Mouse (Mus musculus): ENCODE data around the gene Homez. TPM values are rescaled to one million over a fixed set of nuclear protein-coding genes. Genes with fewer than 3 reads are reported as not detected.

Gene Homez
- polyA plus RNA-seq, 1 experiment from 2014 or later: 4.0 TPM

DNA sequence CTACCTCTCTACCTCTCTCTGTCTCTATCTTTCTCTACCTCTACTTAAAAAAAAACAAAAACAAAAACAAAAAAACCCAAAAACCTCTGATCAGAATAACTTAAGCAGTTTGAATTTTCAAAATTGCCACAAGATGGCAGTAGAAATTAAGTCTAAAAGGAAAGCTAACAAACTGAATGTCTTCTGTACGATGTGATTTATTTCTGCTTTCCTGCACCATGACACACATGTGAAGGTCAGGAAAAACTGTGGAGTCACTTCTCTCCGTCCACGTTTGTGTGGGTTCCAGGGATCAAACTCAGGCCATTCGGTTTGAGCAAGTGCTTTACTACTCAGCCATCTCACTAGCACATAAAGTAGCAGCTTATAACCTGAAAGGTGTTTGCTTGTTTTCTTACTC is 27.3 kb downstream of the Homez start:
- WGBS (ENCODE audit: insufficient replicate concordance): 3% methylated on average over 4 of the region's 4 CpGs
- H3K4me2 ChIP-seq (ENCODE audit: low read depth, low read length): no peak overlapping the region
- H3K36me3 ChIP-seq (replicated peaks; ENCODE audit: insufficient read depth, low read length): no peaks in the 10 kb centered on the region
- no peak overlapping the region for H3K27ac ChIP-seq (ENCODE audit: low read depth)
- TF ChIP-seq CTCF (IDR thresholded peaks at IDR 0.05; ENCODE audit: low read depth) (peak; percentile 57), EP300 (IDR thresholded peaks at IDR 0.05; ENCODE audit: low read depth) (no peak)
- no peak for ATAC-seq
- H3K4me1 ChIP-seq (ENCODE audit: insufficient read depth): no peaks in the 10 kb centered on the region
- DNase-seq: no peak
- H3K27me3 ChIP-seq (ENCODE audit: insufficient read depth, low read length): no peaks in the 10 kb centered on the region
- H3K4me3 ChIP-seq (ENCODE audit: low read depth, low read length): no peak overlapping the region
- no peak overlapping the region for H3K9ac ChIP-seq (replicated peaks)
- no peaks in the 10 kb centered on the region for H3K9me3 ChIP-seq (ENCODE audit: low read length)

DNA sequence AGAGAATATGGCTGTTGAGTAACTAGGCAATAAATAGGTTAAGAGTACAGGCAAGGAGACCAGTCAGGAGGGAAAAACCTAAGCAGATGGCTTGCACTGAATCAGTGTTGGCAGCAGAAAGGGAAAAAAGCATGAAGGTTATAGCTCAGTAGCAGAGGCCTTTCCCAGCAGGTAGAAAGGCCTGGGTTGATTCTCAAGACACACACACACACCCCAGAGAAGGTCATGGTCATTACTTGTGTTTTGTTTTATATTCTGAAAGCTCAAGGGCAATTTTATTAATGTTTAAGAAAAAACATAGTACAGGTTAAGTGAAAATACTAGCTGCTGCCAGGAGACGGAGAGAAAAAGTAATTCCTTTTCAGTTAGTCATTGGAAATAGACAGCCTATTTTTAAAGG is 47.0 kb downstream of the Homez start:
- Histone ChIP-seq H3K27me3 (ENCODE audit: insufficient read depth, low read length) (no peaks in the 10 kb centered on the region), H3K27ac (ENCODE audit: low read depth) (no peak overlapping the region), H3K36me3 (replicated peaks; ENCODE audit: insufficient read depth, low read length) (no peaks in the 10 kb centered on the region), H3K9ac (replicated peaks) (no peak overlapping the region), H3K4me2 (ENCODE audit: low read depth, low read length) (no peak overlapping the region), H3K4me1 (ENCODE audit: insufficient read depth) (peaks cover 8% of the 10 kb centered on the region; the same call in 1 of the 2 replicates), H3K4me3 (ENCODE audit: low read depth, low read length) (no peak overlapping the region), H3K9me3 (ENCODE audit: low read length) (no peaks in the 10 kb centered on the region)
- ATAC-seq: no peak
- 73% methylated on average over 1 of the region's 1 CpGs for WGBS (ENCODE audit: insufficient replicate concordance)
- no peak for DNase-seq
- TF ChIP-seq EP300 (IDR thresholded peaks at IDR 0.05; ENCODE audit: low read depth): no peak
- no peak for TF ChIP-seq CTCF (IDR thresholded peaks at IDR 0.05; ENCODE audit: low read depth)

DNA sequence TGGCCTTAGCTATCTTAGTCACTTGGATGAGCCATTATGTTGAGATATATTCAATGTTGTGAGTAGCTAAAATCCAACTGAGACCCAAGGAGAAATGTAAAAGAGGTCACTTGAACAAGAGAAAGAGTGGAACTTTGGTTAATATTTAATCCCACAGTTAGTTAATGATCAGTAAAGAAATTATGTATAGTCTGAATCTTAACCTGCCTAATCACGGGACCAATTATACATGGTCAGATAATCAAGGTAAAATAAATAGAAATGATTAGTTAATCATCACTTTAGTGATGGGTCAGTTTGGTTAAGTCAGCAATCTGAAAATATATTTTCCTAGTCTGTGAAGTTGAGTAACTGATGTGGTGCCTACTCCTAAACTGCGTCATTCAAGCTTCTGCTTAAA is 48.5 kb downstream of the Homez start:
- H3K4me2 ChIP-seq (ENCODE audit: low read depth, low read length): 0 out of 2 replicates have a peak overlapping the region, but pooled peaks have one; percentile 15
- DNase-seq: no peak
- no peaks in the 10 kb centered on the region for H3K36me3 ChIP-seq (replicated peaks; ENCODE audit: insufficient read depth, low read length)
- no peak for ATAC-seq
- no peaks in the 10 kb centered on the region for H3K27me3 ChIP-seq (ENCODE audit: insufficient read depth, low read length)
- no peak overlapping the region for H3K27ac ChIP-seq (ENCODE audit: low read depth)
- no peak overlapping the region for H3K4me3 ChIP-seq (ENCODE audit: low read depth, low read length)
- no peak overlapping the region for H3K9ac ChIP-seq (replicated peaks)
- no peak for TF ChIP-seq EP300 (IDR thresholded peaks at IDR 0.05; ENCODE audit: low read depth)
- H3K4me1 ChIP-seq (ENCODE audit: insufficient read depth): peaks cover 8% of the 10 kb centered on the region; the same call in 1 of the 2 replicates
- whole genome bisulfite sequencing (ENCODE audit: insufficient replicate concordance): 49% methylated on average over 2 of the region's 2 CpGs
- H3K9me3 ChIP-seq (ENCODE audit: low read length): no peaks in the 10 kb centered on the region

DNA sequence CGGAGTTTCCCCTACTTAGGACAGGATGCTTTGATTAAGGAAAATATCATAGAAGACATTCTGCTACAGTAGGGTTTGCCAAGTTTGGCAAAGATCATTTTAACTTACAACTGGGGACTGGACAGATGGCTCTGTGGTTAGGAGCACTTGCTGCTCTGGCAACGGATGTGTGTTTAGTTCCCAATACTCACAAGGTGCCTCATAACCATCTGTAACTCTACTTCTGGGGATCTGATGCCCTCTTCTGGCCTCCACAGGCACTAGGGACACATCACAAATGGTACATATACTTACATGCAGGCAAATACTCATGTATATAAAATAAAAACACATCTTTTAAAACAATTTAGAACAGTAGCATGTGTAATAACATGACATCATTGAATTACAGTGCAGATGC is 53.0 kb downstream of the Homez start:
- WGBS (ENCODE audit: insufficient replicate concordance): 47% methylated on average over 2 of the region's 2 CpGs
- peak; percentile 32 for DNase-seq
- no peaks in the 10 kb centered on the region for H3K27me3 ChIP-seq (ENCODE audit: insufficient read depth, low read length)

DNA sequence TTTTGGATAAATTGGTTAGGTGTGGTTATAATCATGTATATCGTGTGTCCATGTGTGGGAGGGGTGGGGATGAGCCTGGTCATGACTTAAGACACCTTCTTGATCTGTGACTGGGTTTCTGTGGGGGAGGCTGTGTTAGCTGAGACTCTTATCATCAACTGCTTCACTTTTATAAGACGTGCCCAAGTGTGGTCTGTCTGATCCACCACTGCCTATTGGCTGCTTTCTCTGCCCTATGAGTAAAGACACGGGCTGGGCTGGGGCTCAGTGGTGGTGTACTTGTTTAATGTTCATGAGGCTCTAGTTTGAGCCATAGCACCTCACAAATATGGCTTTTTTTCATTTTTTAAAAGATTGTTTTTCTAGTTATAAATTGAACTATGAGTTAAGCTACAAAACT is 55.0 kb downstream of the Homez start:
- no peak for TF ChIP-seq EP300 (IDR thresholded peaks at IDR 0.05; ENCODE audit: low read depth)
- no peak for ATAC-seq
- H3K36me3 ChIP-seq (replicated peaks; ENCODE audit: insufficient read depth, low read length): no peaks in the 10 kb centered on the region
- WGBS (ENCODE audit: insufficient replicate concordance): 47% methylated on average over 3 of the region's 3 CpGs
- H3K4me1 ChIP-seq (ENCODE audit: insufficient read depth): 0 out of 2 replicates have a peak, but pooled peaks cover 3% of the 10 kb centered on the region
- H3K9ac ChIP-seq (replicated peaks): no peak overlapping the region
- no peak overlapping the region for H3K27ac ChIP-seq (ENCODE audit: low read depth)
- DNase-seq: no peak
- no peaks in the 10 kb centered on the region for H3K27me3 ChIP-seq (ENCODE audit: insufficient read depth, low read length)
- H3K4me3 ChIP-seq (ENCODE audit: low read depth, low read length): no peak overlapping the region
- H3K4me2 ChIP-seq (ENCODE audit: low read depth, low read length): no peak overlapping the region
- no peaks in the 10 kb centered on the region for H3K9me3 ChIP-seq (ENCODE audit: low read length)

More for the DNA sequence above, 53.0 kb downstream of the Homez start:
- H3K4me1 ChIP-seq (ENCODE audit: insufficient read depth): peaks cover 8% of the 10 kb centered on the region; the same call in 1 of the 2 replicates
- no peak overlapping the region for H3K9ac ChIP-seq (replicated peaks)
- no peak for ATAC-seq
- no peaks in the 10 kb centered on the region for H3K36me3 ChIP-seq (replicated peaks; ENCODE audit: insufficient read depth, low read length)
- H3K9me3 ChIP-seq (ENCODE audit: low read length): no peaks in the 10 kb centered on the region
- TF ChIP-seq CTCF (IDR thresholded peaks at IDR 0.05; ENCODE audit: low read depth) (peak; percentile 66), EP300 (IDR thresholded peaks at IDR 0.05; ENCODE audit: low read depth) (no peak)
- H3K4me3 ChIP-seq (ENCODE audit: low read depth, low read length): no peak overlapping the region
- no peak overlapping the region for H3K27ac ChIP-seq (ENCODE audit: low read depth)
- H3K4me2 ChIP-seq (ENCODE audit: low read depth, low read length): no peak overlapping the region

DNA sequence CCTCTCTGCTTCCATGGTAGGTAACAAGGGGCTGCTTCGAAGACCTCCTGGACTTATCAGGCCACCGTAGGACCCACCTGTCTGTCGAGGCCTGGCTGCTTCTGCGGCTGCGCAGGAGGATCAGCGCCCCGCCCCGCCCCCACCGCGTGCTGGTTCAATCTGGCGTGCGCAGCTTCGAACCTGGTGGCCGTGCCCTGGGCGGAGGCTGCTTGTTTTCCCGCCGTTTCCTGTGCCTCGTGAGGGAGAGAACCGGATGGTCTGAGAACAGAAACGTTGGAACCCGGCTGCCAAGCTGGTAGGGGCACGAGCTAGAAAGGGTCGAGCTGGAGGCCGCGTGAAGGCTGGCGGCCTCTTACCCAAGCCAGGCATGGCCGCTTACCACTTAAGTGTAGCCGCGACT is 56.8 kb downstream of the Homez start, which contains the start of gene Rnf212b:
Gene Rnf212b, plus strand, starts transcription at position 151 of the 400 bp plus-strand sequence.
- no peaks in the 10 kb centered on the region for H3K9me3 ChIP-seq (ENCODE audit: low read length)
- H3K27me3 ChIP-seq (ENCODE audit: insufficient read depth, low read length): no peaks in the 10 kb centered on the region
- H3K4me2 ChIP-seq (ENCODE audit: low read depth, low read length): no peak within 1 kb of the TSS
- DNase-seq: no peak
- 90% methylated on average over 29 of the region's 29 CpGs for WGBS (ENCODE audit: insufficient replicate concordance)
- no peak for TF ChIP-seq EP300 (IDR thresholded peaks at IDR 0.05; ENCODE audit: low read depth)
- TF ChIP-seq CTCF (IDR thresholded peaks at IDR 0.05; ENCODE audit: low read depth): no peak
- no peak for ATAC-seq
- no peak within 1 kb of the TSS for H3K9ac ChIP-seq (replicated peaks)
- no peak within 1 kb of the TSS for H3K27ac ChIP-seq (ENCODE audit: low read depth)
- no peak within 1 kb of the TSS for H3K4me3 ChIP-seq (ENCODE audit: low read depth, low read length)
- no peaks in the 10 kb centered on the region for H3K36me3 ChIP-seq (replicated peaks; ENCODE audit: insufficient read depth, low read length)
- H3K4me1 ChIP-seq (ENCODE audit: insufficient read depth): no peaks in the 10 kb centered on the region

DNA sequence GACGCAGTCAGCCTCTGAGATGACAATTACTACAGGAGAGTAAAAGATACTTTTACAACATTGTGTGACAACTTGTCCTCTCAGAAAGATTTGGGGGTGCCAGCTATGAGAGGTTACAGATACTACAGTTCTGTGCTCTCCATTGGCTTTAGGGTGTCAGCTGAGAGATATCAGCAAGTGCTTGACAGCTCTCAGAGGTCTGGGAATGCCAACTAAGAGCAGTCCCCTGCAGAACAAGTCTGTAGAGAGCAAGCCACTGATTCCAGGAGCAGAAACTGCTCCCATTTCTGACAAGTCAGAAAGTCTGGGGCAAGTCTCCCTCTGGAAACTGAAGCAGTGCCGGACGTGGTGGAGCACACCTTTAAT is 61.1 kb downstream of the Homez start:
- Histone ChIP-seq H3K27me3 (ENCODE audit: insufficient read depth, low read length) (no peaks in the 10 kb centered on the region), H3K9me3 (ENCODE audit: low read length) (no peaks in the 10 kb centered on the region), H3K36me3 (replicated peaks; ENCODE audit: insufficient read depth, low read length) (no peaks in the 10 kb centered on the region), H3K9ac (replicated peaks) (no peak overlapping the region), H3K4me3 (ENCODE audit: low read depth, low read length) (no peak overlapping the region), H3K27ac (ENCODE audit: low read depth) (no peak overlapping the region), H3K4me1 (ENCODE audit: insufficient read depth) (no peaks in the 10 kb centered on the region), H3K4me2 (ENCODE audit: low read depth, low read length) (no peak overlapping the region)
- WGBS (ENCODE audit: insufficient replicate concordance): 64% methylated on average over 3 of the region's 3 CpGs
- ATAC-seq: no peak
- DNase-seq: no peak
- TF ChIP-seq CTCF (IDR thresholded peaks at IDR 0.05; ENCODE audit: low read depth) (no peak), EP300 (IDR thresholded peaks at IDR 0.05; ENCODE audit: low read depth) (no peak)
